Mouse (Mus musculus) frontal cortex, adult (tissue): ENCODE results near the gene Ptpre.
"Not testable (repeated sequence)": the region's sequence is repeated elsewhere in the genome, so short reads cannot be mapped to it uniquely, and the experiment has no call there.

Experiments used
- ATAC-seq: cut with Nextera tagmentation; 2 replicates; pipeline ENCODE4 v1.9.2; 2017; ENCODE audit warnings: mild to moderate bottlenecking, moderate library complexity, mixed read lengths; ENCODE audit not compliant: low TSS enrichment

Gene Ptpre

GRCm38 (mm10) chr7:135689396-135689795 is 152.1 kb downstream of the Ptpre start:
- no peak for ATAC-seq

- no peak for ATAC-seq
These were observed 154.7 kb downstream of the Ptpre start for GRCm38 (mm10) chr7:135691941-135692340.

- no peak for ATAC-seq
These were observed 156.8 kb downstream of the Ptpre start for GRCm38 (mm10) chr7:135694130-135694529.

- no peak for ATAC-seq
These were observed 157.5 kb downstream of the Ptpre start for GRCm38 (mm10) chr7:135694796-135695195.

GRCm38 (mm10) chr7:135696127-135696526 is 158.8 kb downstream of the Ptpre start:
- ATAC-seq, result no peak

- not testable (repeated sequence) for ATAC-seq
These were observed 159.9 kb downstream of the Ptpre start for GRCm38 (mm10) chr7:135697021-135697740.

- no peak for ATAC-seq
These were observed 161.1 kb downstream of the Ptpre start for GRCm38 (mm10) chr7:135698362-135698761.

- ATAC-seq, result not testable (repeated sequence)
These were observed 162.1 kb downstream of the Ptpre start for GRCm38 (mm10) chr7:135699351-135699750.

GRCm38 (mm10) chr7:135703600-135704148 is 166.4 kb downstream of the Ptpre start:
- no peak for ATAC-seq

GRCm38 (mm10) chr7:135704251-135704650 is 167.0 kb downstream of the Ptpre start:
- no peak for ATAC-seq

GRCm38 (mm10) chr7:135705083-135705482 is 167.8 kb downstream of the Ptpre start:
- ATAC-seq, result no peak

- ATAC-seq, result no peak
These were observed 168.5 kb downstream of the Ptpre start for GRCm38 (mm10) chr7:135705753-135706152.

- ATAC-seq, result no peak
These were observed 173.4 kb downstream of the Ptpre start for GRCm38 (mm10) chr7:135710702-135711101.

- no peak for ATAC-seq
These were observed 175.3 kb downstream of the Ptpre start for GRCm38 (mm10) chr7:135712534-135712933.

- no peak for ATAC-seq
These were observed 176.0 kb downstream of the Ptpre start for GRCm38 (mm10) chr7:135713326-135713725.

GRCm38 (mm10) chr7:135715166-135715565 is 177.9 kb downstream of the Ptpre start:
- no peak for ATAC-seq

- ATAC-seq, result peak; percentile 23; the same call in 1 of the 2 replicates
These were observed 178.6 kb downstream of the Ptpre start, which contains the start of gene Mki67 for GRCm38 (mm10) chr7:135715642-135716444. Mki67 (minus strand) TSS chr7:135716361.

GRCm38 (mm10) chr7:135716445-135716877 is 179.2 kb downstream of the Ptpre start:
- ATAC-seq, result peak; percentile 94

- ATAC-seq, result no peak; the same call in 1 of the 2 replicates
These were observed 179.8 kb downstream of the Ptpre start for GRCm38 (mm10) chr7:135716968-135717557.

GRCm38 (mm10) chr7:135721436-135721992 is 184.2 kb downstream of the Ptpre start:
- ATAC-seq, result no peak

- ATAC-seq, result no peak
These were observed 184.9 kb downstream of the Ptpre start for GRCm38 (mm10) chr7:135722011-135722838.
